9 mouse cellular contexts compared by ENCODE assay signal in the genomic region with DNA sequence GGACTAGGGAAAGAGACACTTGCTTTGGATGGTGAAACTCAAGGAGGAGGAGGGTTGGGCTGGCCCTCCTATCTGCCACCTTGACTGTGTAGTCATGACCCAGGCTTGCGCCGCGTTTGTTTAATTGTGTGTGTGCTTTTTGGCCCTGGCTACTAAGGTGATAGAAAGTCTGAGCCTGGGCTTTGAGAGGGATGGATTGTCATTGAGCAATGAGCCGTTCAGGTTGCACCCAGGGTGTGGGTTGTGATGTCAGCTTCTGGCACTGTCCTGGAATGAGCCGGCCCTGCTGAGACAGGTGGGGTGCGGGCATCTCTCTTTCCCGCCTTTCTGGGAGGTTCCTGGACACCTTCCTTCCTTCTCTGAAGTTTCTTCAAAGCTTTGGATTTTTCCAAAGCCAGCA. TPM values are rescaled to one million over a fixed set of nuclear protein-coding genes. Genes with fewer than 3 reads are reported as not detected.
A peak's percentile ranks its signal among the peaks of the same experiment; 100 is the strongest.
DNase-seq lines count a peak whose midpoint lies in the region; ATAC-seq and TF ChIP-seq lines count a peak whose summit lies in the region.
"Had no signal": no experiment of that assay in that cellular context is flagged by ENCODE, and none has a peak within 500 bp of the region (broad histone marks: within the 10 kb centered on the region; RNA-seq: fewer than 3 reads in every experiment).

No protein-coding gene starts in this region.

- no peak for DNase-seq in left cerebral cortex, adult 2 months (ENCODE audit: extremely low spot score in 1 of 2, low spot score in 2 of 2)
- no peak for DNase-seq in left cerebral cortex, postnatal 10 days (ENCODE audit: extremely low spot score in 1 of 2, low spot score in 2 of 2)
- no peak for DNase-seq in limb, embryonic 10.5 days (ENCODE audit: low spot score)
- DNase-seq in frontal cortex, postnatal 14 days (ENCODE audit: low spot score in 2 of 2) = no peak
- no peak for DNase-seq in right cerebral cortex, adult 18-20 months
- no peak for DNase-seq in c-Kit-positive CD71-positive TER-119-positive erythroid progenitor cells, embryonic 14.5 days (ENCODE audit: low spot score)
- DNase-seq: thymus, postnatal 4 days had no signal

- no peak overlapping the region; the same call in 1 of the 2 replicates for H3K9ac ChIP-seq in forebrain, embryonic 12.5 days
- H3K9ac ChIP-seq in neural tube, embryonic 15.5 days (replicated peaks) = peak overlapping the region; percentile 98

- TF ChIP-seq CTCF in left cerebral cortex, adult 2 months (IDR thresholded peaks at IDR 0.05) = no peak

- intact Hi-C loops in left cerebral cortex, adult 2 months (cut with DNase I) = no loop called here
- intact Hi-C loops in left cerebral cortex, postnatal 10 days (cut with DNase I) = loop anchor here (5.0 kb wide), 1 partner anchor 35 kb away; no protein-coding TSS in a partner anchor

- H3K27ac ChIP-seq in left cerebral cortex, adult 2 months = no peak overlapping the region; the same call in 1 of the 2 replicates
- H3K27ac ChIP-seq in forebrain, embryonic 12.5 days = no peak overlapping the region
- 0 out of 2 replicates have a peak overlapping the region, but pooled peaks have one; percentile 38 for H3K27ac ChIP-seq in limb, embryonic 10.5 days
- H3K27ac ChIP-seq in neural tube, embryonic 15.5 days (replicated peaks) = no peak overlapping the region

- peaks cover 33% of the 10 kb centered on the region for H3K27me3 ChIP-seq in forebrain, embryonic 12.5 days
- peaks cover 13% of the 10 kb centered on the region; the same call in 1 of the 2 replicates for H3K27me3 ChIP-seq in limb, embryonic 10.5 days (ENCODE audit: low read depth, poor library complexity, severe bottlenecking)
- H3K27me3 ChIP-seq in neural tube, embryonic 15.5 days (replicated peaks) = no peaks in the 10 kb centered on the region

- H3K4me3 ChIP-seq in left cerebral cortex, adult 2 months = peak overlapping the region; percentile 94
- H3K4me3 ChIP-seq in forebrain, embryonic 12.5 days (replicated peaks) = no peak overlapping the region
- peak overlapping the region; percentile 92 for H3K4me3 ChIP-seq in limb, embryonic 10.5 days
- H3K4me3 ChIP-seq in neural tube, embryonic 15.5 days (replicated peaks) = peak overlapping the region; percentile 71

- H3K4me1 ChIP-seq in forebrain, embryonic 12.5 days = peaks cover 48% of the 10 kb centered on the region
- peaks cover 84% of the 10 kb centered on the region for H3K4me1 ChIP-seq in limb, embryonic 10.5 days
- H3K4me1 ChIP-seq in neural tube, embryonic 15.5 days = peaks cover 71% of the 10 kb centered on the region

- no peaks in the 10 kb centered on the region for H3K36me3 ChIP-seq in forebrain, embryonic 12.5 days (replicated peaks)
- no peaks in the 10 kb centered on the region for H3K36me3 ChIP-seq in limb, embryonic 10.5 days
- H3K36me3 ChIP-seq in neural tube, embryonic 15.5 days = no peaks in the 10 kb centered on the region

- WGBS in forebrain, embryonic 12.5 days = 92% methylated on average over 7 of the region's 7 CpGs
- 84% methylated on average over 7 of the region's 7 CpGs for WGBS in limb, embryonic 10.5 days
- 73% methylated on average over 7 of the region's 7 CpGs for WGBS in neural tube, embryonic 15.5 days

- H3K9me3 ChIP-seq in forebrain, embryonic 12.5 days = no peaks in the 10 kb centered on the region
- H3K9me3 ChIP-seq in limb, embryonic 10.5 days (replicated peaks) = no peaks in the 10 kb centered on the region
- no peaks in the 10 kb centered on the region for H3K9me3 ChIP-seq in neural tube, embryonic 15.5 days (replicated peaks)

- 0 out of 2 replicates have a peak overlapping the region, but pooled peaks have one; percentile 99 for H3K4me2 ChIP-seq in forebrain, embryonic 12.5 days
- peak overlapping the region; percentile 65 for H3K4me2 ChIP-seq in neural tube, embryonic 15.5 days

- ATAC-seq in forebrain, embryonic 12.5 days (ENCODE audit: low FRiP score) = no peak
- no peak for ATAC-seq in neural tube, embryonic 15.5 days (ENCODE audit: low FRiP score)

RNA-seq across cellular contexts. Expression of gene Gm21969, which starts 26.0 kb away (rescaled TPM):
- not detected for total RNA-seq in left cerebral cortex, adult 2 months (2021)
- not detected for total RNA-seq in left cerebral cortex, postnatal 10 days (2021)
- not detected in 2 replicates for polyA plus RNA-seq in forebrain, embryonic 12.5 days (2016; fragmentation: Nextera tagmentation; extraction: Ambion mirVana)
- polyA plus RNA-seq in limb, embryonic 10.5 days (2016; fragmentation: Nextera tagmentation; extraction: Ambion mirVana) = not detected in 2 replicates
- polyA plus RNA-seq in neural tube, embryonic 15.5 days (2015; fragmentation: Nextera tagmentation; extraction: Ambion mirVana) = not detected in 2 replicates

RNA-seq across cellular contexts. Expression of gene Aldh4a1, which starts 45.7 kb away (rescaled TPM):
- 10 to 100 TPM; 16.9 to 17.0 TPM for total RNA-seq in left cerebral cortex, adult 2 months (2021)
- total RNA-seq in left cerebral cortex, postnatal 10 days (2021) = 10 to 100 TPM; 18.4 to 19.1 TPM
- 19.0 and 19.3 TPM in 2 replicates for polyA plus RNA-seq in forebrain, embryonic 12.5 days (2016; fragmentation: Nextera tagmentation; extraction: Ambion mirVana)
- 25.5 and 26.0 TPM in 2 replicates for polyA plus RNA-seq in limb, embryonic 10.5 days (2016; fragmentation: Nextera tagmentation; extraction: Ambion mirVana)
- 29.5 and 34.9 TPM in 2 replicates for polyA plus RNA-seq in neural tube, embryonic 15.5 days (2015; fragmentation: Nextera tagmentation; extraction: Ambion mirVana)

RNA-seq across cellular contexts. Expression of gene Iffo2, which starts 46.7 kb away (rescaled TPM):
- total RNA-seq in left cerebral cortex, adult 2 months (2021) = 10 to 100 TPM; 18.8 to 20.0 TPM
- total RNA-seq in left cerebral cortex, postnatal 10 days (2021) = 10 to 100 TPM; 18.4 to 18.9 TPM
- 3.3 and 4.5 TPM in 2 replicates for polyA plus RNA-seq in forebrain, embryonic 12.5 days (2016; fragmentation: Nextera tagmentation; extraction: Ambion mirVana)
- polyA plus RNA-seq in limb, embryonic 10.5 days (2016; fragmentation: Nextera tagmentation; extraction: Ambion mirVana) = 2.8 and 4.1 TPM in 2 replicates
- polyA plus RNA-seq in neural tube, embryonic 15.5 days (2015; fragmentation: Nextera tagmentation; extraction: Ambion mirVana) = 4.5 and 5.2 TPM in 2 replicates
